Mouse (Mus musculus) E14TG2a.4 (cell line): ENCODE data around the gene Ppp1r14d.

ENCODE experiments used
- CTCF ChIP-seq: conservative IDR thresholded peaks from 2 replicates; pipeline ENCODE4 v1.5.1; 2014; ENCODE audit warnings: low read length
- NANOG ChIP-seq: IDR thresholded peaks from 2 replicates; pipeline ENCODE4 v1.6.1; 2014; ENCODE audit warnings: borderline replicate concordance, low read length, mixed read lengths
- POU5F1 ChIP-seq: IDR thresholded peaks from 2 replicates; pipeline ENCODE4 v1.6.1; 2014; ENCODE audit warnings: low read length, borderline replicate concordance

GRCm38 (mm10) chr2:119240075-119240818 lies 10.5 kb upstream of the Ppp1r14d start:
- TF ChIP-seq CTCF (no peak), POU5F1 (no peak), NANOG (no peak)
